Mouse (Mus musculus) heart, embryonic 10.5 days (tissue): ENCODE measurements around the gene Nfkbiz. TPM values are rescaled to one million over a fixed set of nuclear protein-coding genes. Genes with fewer than 3 reads are reported as not detected.

Experiments used
- DNase-seq: peaks from one replicate; pipeline ENCODE4 v3.0.0-alpha.2; 2017; ENCODE audit warnings: low spot score
- H3K27ac ChIP-seq: fragments of 300-500 bp; sonication (generic); 2 replicates; pipeline ENCODE4 v1.5.1; 2016; ENCODE audit warnings: mild to moderate bottlenecking
- H3K27me3 ChIP-seq: fragments of 300-500 bp; sonication (generic); 2 replicates; pipeline ENCODE4 v1.6.1; 2016; ENCODE audit warnings: mild to moderate bottlenecking; ENCODE audit not compliant: poor library complexity, insufficient read depth, severe bottlenecking
- H3K36me3 ChIP-seq: fragments of 300-500 bp; sonication (generic); 2 replicates; pipeline ENCODE4 v1.6.1; 2016; ENCODE audit warnings: mild to moderate bottlenecking, moderate library complexity
- H3K4me1 ChIP-seq: fragments of 300-500 bp; sonication (generic); 2 replicates; pipeline ENCODE4 v1.6.1; 2016; ENCODE audit warnings: mild to moderate bottlenecking
- H3K4me3 ChIP-seq: fragments of 300-500 bp; sonication (generic); 2 replicates; pipeline ENCODE4 v1.5.1; 2016; ENCODE audit warnings: mild to moderate bottlenecking, moderate library complexity
- H3K9me3 ChIP-seq: fragments of 300-500 bp; sonication (generic); 2 replicates; pipeline ENCODE4 v1.6.1; 2016; ENCODE audit warnings: mild to moderate bottlenecking, moderate library complexity
- WGBS: fragments of 180-500 bp; shearing (Covaris S2); methylation state at CpG from one replicate; pipeline ENCODE4 v1.1.7; 2016; 5-methylcytosine and 5-hydroxymethylcytosine counted together
- polyA plus RNA-seq: library from polyadenylated mRNA; unstranded; fragments of >200 nt; fragmentation: Nextera tagmentation; extraction: Ambion mirVana; gene quantifications from 2 replicates; pipeline ENCODE4 v1.2.1, GENCODE M21; 2016

Nfkbiz gene
- polyA plus RNA-seq, 1 experiment from 2014 or later: 3.1 TPM

DNA sequence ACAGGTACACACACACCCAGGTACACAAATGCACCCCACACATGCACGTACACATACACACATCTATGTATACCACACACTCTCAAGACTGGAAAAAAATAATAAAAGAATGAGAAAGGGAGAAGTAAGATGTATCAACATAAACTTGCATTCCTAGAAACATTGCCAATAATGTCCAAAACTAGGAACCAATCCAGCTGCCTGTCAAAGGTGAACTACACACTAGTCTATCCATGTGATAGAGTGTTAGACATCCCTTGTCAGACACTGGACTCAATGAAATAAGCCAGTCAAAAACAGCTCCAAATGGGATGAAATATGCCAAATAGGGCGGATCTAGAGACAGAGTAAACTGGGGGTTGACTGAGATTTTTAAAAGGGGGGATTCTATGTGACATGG lies 55.8 kb downstream of the Nfkbiz start:
- no peak for DNase-seq
- Histone ChIP-seq H3K9me3 (no peaks in the 10 kb centered on the region), H3K27ac (no peak overlapping the region), H3K27me3 (no peaks in the 10 kb centered on the region), H3K36me3 (no peaks in the 10 kb centered on the region), H3K4me3 (no peak overlapping the region), H3K4me1 (no peaks in the 10 kb centered on the region)
- 76% methylated on average over 2 of the region's 2 CpGs for WGBS

DNA sequence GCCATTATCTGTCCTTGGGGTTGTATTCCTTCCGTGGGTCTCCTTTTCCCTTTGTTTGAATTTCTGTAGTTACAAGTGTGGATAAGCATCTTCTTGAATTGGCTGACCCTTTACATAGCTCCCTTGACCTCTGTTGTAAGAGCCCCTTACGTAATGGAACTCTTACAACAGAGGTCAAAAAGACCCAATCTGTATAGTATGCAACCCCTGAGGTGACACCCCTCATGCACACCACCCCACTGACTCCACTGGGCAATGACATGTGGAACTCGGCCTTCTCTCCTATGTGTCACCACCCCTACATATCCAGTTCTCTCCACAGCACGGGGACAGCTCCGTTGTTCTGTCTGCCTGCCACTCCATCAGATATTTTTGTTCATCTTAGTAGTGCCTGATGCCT lies 56.9 kb downstream of the Nfkbiz start:
- Histone ChIP-seq H3K9me3 (no peaks in the 10 kb centered on the region), H3K27ac (no peak overlapping the region), H3K4me1 (no peaks in the 10 kb centered on the region), H3K27me3 (no peaks in the 10 kb centered on the region), H3K36me3 (no peaks in the 10 kb centered on the region), H3K4me3 (no peak overlapping the region)
- DNase-seq: no peak
- 58% methylated on average over 5 of the region's 5 CpGs for WGBS

DNA sequence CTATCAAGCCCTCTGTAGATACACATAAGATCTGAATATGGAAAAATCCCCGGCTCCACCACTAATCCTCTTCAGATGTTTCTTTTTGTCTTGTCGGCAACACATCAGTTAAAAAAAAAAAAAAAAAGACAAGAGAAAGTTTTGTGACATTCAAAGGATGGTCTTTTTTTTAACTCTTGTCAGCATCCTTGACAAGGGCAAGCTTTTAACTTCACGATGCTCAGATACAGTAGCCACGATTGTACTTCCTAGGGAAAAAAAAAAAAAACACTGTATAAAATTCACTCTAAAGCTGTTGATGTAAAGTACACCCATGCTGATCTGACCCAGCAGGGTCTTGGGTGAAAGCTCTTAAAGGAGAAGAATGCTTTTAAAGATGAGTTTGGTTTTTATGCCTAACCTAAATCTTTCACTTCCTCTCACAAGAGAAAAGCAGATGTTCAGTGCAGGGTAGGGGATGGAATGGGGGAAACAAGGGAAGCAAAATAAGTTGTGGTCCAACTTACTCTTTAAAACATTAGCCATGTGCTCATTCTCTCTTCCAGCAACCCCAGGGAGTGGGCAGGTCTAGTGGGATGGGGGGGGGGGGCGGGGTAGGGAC lies 57.6 kb downstream of the Nfkbiz start:
- H3K27ac ChIP-seq: no peak overlapping the region
- no peak overlapping the region for H3K4me3 ChIP-seq
- DNase-seq: no peak
- H3K27me3 ChIP-seq: no peaks in the 10 kb centered on the region
- no peaks in the 10 kb centered on the region for H3K4me1 ChIP-seq
- 49% methylated on average over 5 of the region's 5 CpGs for WGBS
- no peaks in the 10 kb centered on the region for H3K36me3 ChIP-seq
- no peaks in the 10 kb centered on the region for H3K9me3 ChIP-seq

DNA sequence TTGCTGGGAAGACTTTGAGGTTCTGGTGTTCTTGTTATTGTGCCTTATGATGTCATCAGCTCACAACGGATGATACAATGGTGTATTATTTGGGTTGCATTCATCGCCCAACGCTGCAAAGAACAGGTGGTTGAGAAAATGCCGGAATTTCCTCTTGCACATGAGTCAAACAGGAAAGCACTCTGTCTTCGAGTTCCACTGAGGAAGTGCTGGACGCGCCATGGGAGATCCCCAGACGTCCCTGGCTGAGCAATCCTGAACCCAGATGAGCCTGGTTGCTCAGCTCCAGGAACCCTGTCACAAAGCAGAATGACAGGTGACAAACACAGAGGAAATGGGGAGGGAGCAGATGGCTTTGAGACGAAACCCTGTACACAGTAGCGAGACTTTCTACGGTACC lies 62.4 kb downstream of the Nfkbiz start:
- Histone ChIP-seq H3K27me3 (no peaks in the 10 kb centered on the region), H3K36me3 (no peaks in the 10 kb centered on the region), H3K9me3 (no peaks in the 10 kb centered on the region), H3K27ac (no peak overlapping the region), H3K4me3 (no peak overlapping the region), H3K4me1 (no peaks in the 10 kb centered on the region)
- no peak for DNase-seq
- WGBS: 74% methylated on average over 11 of the region's 11 CpGs

DNA sequence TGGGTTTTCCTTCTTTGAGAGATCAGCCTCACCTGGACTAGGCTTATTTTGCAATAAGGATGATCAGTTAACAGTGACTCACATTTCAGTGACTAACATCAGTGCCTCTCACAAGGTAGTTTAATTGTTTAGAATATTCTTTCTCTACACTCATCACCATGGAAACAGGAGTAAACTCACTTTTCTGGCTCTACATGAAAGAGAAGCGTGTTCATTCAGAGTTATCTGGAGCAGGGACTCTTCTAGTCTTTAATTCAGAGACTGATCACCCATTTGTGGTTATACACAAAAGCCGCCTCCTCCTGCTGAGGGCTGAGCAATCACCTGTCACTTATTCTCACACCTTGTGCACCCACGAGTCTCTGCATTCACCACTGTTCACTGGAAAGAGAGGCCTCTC lies 68.5 kb downstream of the Nfkbiz start:
- Histone ChIP-seq H3K4me1 (no peaks in the 10 kb centered on the region), H3K36me3 (no peaks in the 10 kb centered on the region), H3K4me3 (no peak overlapping the region), H3K9me3 (no peaks in the 10 kb centered on the region), H3K27ac (no peak overlapping the region), H3K27me3 (no peaks in the 10 kb centered on the region)
- 87% methylated on average over 3 of the region's 3 CpGs for WGBS
- DNase-seq: no peak

Other genes with a start within 250 kb of the Nfkbiz start
- 0.58 and 0.95 TPM in 2 replicates for gene Nxpe3, start 56.4 kb upstream of the Nfkbiz start, polyA plus RNA-seq
- 10.3 and 10.4 TPM in 2 replicates for gene Cep97, start 96.0 kb upstream of the Nfkbiz start, polyA plus RNA-seq
- 571 and 684 TPM in 2 replicates for gene Rpl24, start 127.4 kb upstream of the Nfkbiz start, polyA plus RNA-seq
- gene Zbtb11, start 135.0 kb upstream of the Nfkbiz start, polyA plus RNA-seq: 14.3 and 14.6 TPM in 2 replicates
- gene Pcnp, start 190.8 kb upstream of the Nfkbiz start, polyA plus RNA-seq: 187 and 211 TPM in 2 replicates
- 24.8 and 30.2 TPM in 2 replicates for gene Trmt10c, start 198.9 kb upstream of the Nfkbiz start, polyA plus RNA-seq
- gene Senp7, start 209.4 kb upstream of the Nfkbiz start, polyA plus RNA-seq: 22.4 and 23.3 TPM in 2 replicates